Mouse (Mus musculus): ENCODE measurements around the gene Atg14. TPM values are rescaled to one million over a fixed set of nuclear protein-coding genes. Genes with fewer than 3 reads are reported as not detected.
A peak's percentile ranks its signal among the peaks of the same experiment; 100 is the strongest.

Gene Atg14
- total and polyA plus RNA-seq, 3 experiments = 3.2 to 9.4 (median 3.6) TPM

DNA sequence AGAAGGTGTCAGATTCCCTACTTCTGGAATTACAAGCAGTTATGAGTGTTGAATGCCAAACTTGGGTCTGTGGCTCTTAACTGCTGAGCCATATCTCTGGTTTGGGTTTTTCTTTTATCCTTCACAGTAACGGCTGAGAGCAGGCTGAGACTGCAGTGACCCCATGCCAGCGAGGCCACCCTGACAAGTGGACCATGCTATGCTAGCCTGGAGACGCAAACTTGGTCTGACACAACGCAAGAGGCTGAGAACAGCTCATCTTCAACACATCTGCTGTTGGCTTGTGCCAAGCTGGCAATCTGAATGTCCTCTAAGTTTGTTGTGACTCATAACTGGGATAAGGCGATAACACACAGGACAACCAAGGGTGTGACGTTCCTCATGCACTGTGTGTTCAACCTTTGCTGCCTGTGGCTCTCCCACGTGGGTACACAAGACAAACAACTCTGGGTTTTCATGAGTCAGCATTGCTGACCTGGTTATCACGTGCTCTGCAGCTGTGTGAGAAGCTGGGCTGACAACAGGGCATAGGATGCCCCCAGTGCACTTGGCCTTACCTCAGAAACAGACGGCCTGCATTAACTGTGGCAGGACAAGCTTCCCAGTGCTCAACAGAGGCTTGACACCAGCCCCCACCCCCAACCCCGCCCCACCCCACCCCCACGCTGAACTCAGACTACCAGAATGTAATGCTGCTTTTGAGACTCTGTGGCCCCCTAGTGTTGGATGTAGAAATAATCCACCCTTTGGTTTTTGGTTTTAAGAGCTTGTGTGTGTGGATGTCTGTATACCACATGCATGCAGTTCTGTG lies 36.9 kb downstream of the Atg14 start:
- DNase-seq (ENCODE audit: extremely low read depth) = peak; percentile 69
- Histone ChIP-seq H3K79me2 (replicated peaks; ENCODE audit: control insufficient read depth, extremely low read depth, insufficient read depth, poor library complexity, severe bottlenecking) (no peaks in the 10 kb centered on the region), H3K4me3 (replicated peaks in 1 of 3; ENCODE audit: low read depth in 2 of 3, low read length in 2 of 3, poor library complexity in 1 of 3) (no peak overlapping the region), H3K27me3 (replicated peaks) (no peaks in the 10 kb centered on the region), H3K4me2 (ENCODE audit: insufficient read depth, low read depth, poor library complexity, severe bottlenecking) (no peak overlapping the region), H3K36me3 (replicated peaks in 1 of 2; ENCODE audit: control insufficient read depth in 1 of 2, insufficient read depth in 1 of 2, low read length in 1 of 2) (peaks cover 18 to 24% of the 10 kb centered on the region in 2 experiments), H3K27ac (ENCODE audit: insufficient read depth, low read depth) (peak overlapping the region; percentile 11; the same call in 1 of the 2 replicates), H3K9me3 (replicated peaks; ENCODE audit: low read length) (no peaks in the 10 kb centered on the region), H3K9ac (ENCODE audit: insufficient read depth, low read depth) (no peak overlapping the region), H3K4me1 (ENCODE audit: control insufficient read depth in 1 of 2, insufficient read depth in 2 of 2) (peaks cover 4 to 11% of the 10 kb centered on the region in 2 experiments)
- dilution Hi-C loops (cut with MboI; ENCODE audit: extremely low pct_ligation_motif_present, extremely low pct_unique_long_range_greater_than_20kb, low sequenced_read_pairs) (no loop called here), in situ Hi-C loops (cut with MboI; ENCODE audit: low pct_ligation_motif_present, low pct_unique_long_range_greater_than_20kb, low sequenced_read_pairs) (no loop called here)
- no peak for TF ChIP-seq USF2 (conservative IDR thresholded peaks at IDR 0.05; ENCODE audit: low read depth, low read length)
- no peak; the same call in 1 of the 2 replicates for TF ChIP-seq MAX (IDR thresholded peaks at IDR 0.05; ENCODE audit: low read length)
- no peak for TF ChIP-seq TBP (conservative IDR thresholded peaks at IDR 0.05; ENCODE audit: low read depth, low read length)
- TF ChIP-seq MAFK (IDR thresholded peaks at IDR 0.05; ENCODE audit: insufficient replicate concordance, low read length) = peak; percentile 87
- TF ChIP-seq BHLHE40 (IDR thresholded peaks at IDR 0.05; ENCODE audit: low read depth, low read length) = peak; percentile 58
- peak; percentile 64 for TF ChIP-seq CHD2 (IDR thresholded peaks at IDR 0.05; ENCODE audit: low read length)
- TF ChIP-seq JUND (conservative IDR thresholded peaks at IDR 0.05; ENCODE audit: low read depth, low read length) = no peak
- no peak for TF ChIP-seq CHD1 (IDR thresholded peaks at IDR 0.05; ENCODE audit: low read depth, low read length)
- TF ChIP-seq RAD21 (IDR thresholded peaks at IDR 0.05; ENCODE audit: low read depth, low read length) = peak; percentile 46
- no peak for TF ChIP-seq RCOR1 (conservative IDR thresholded peaks at IDR 0.05; ENCODE audit: low read depth, low read length)
- TF ChIP-seq E2F4 (IDR thresholded peaks at IDR 0.05; ENCODE audit: insufficient replicate concordance, low read depth, low read length) = no peak
- TF ChIP-seq ETS1 (conservative IDR thresholded peaks at IDR 0.05; ENCODE audit: low read depth, low read length) = no peak
- TF ChIP-seq MYC (IDR thresholded peaks at IDR 0.05; ENCODE audit: low read depth, low read length) = no peak
- TF ChIP-seq CTCF (conservative IDR thresholded peaks at IDR 0.05 in 1 of 2, IDR thresholded peaks at IDR 0.05 in 1 of 2; ENCODE audit: low read depth in 2 of 2, low read length in 2 of 2) = peak; percentile 34 to 61; a peak in 2 of 4 replicates
- no peak for TF ChIP-seq ELF1 (IDR thresholded peaks at IDR 0.05; ENCODE audit: low read depth, low read length)
- TF ChIP-seq MAZ (IDR thresholded peaks at IDR 0.05; ENCODE audit: low read depth, low read length) = no peak
- TF ChIP-seq POLR2A (IDR thresholded peaks at IDR 0.05; ENCODE audit: low read depth, low read length) = no peak
- no peak for TF ChIP-seq PAX5 (IDR thresholded peaks at IDR 0.05; ENCODE audit: low read length)
- no peak for TF ChIP-seq ZC3H11A (IDR thresholded peaks at IDR 0.05; ENCODE audit: low read depth, low read length)
- TF ChIP-seq IRF4 (IDR thresholded peaks at IDR 0.05; ENCODE audit: low read depth, low read length) = no peak
- no peak for TF ChIP-seq HCFC1 (IDR thresholded peaks at IDR 0.05; ENCODE audit: low read depth, low read length)
- TF ChIP-seq SMC3 (IDR thresholded peaks at IDR 0.05; ENCODE audit: low read depth, low read length) = peak; percentile 18; the same call in 1 of the 2 replicates
- no peak for TF ChIP-seq ZMIZ1 (IDR thresholded peaks at IDR 0.05; ENCODE audit: low read depth, low read length)
- no peak for TF ChIP-seq ZNF384 (IDR thresholded peaks at IDR 0.05; ENCODE audit: low read depth, low read length)
- TF ChIP-seq NRF1 (IDR thresholded peaks at IDR 0.05; ENCODE audit: low read depth, low read length) = no peak
- no peak for TF ChIP-seq KAT2A (IDR thresholded peaks at IDR 0.05; ENCODE audit: insufficient replicate concordance, low read length)
- no peak for TF ChIP-seq MXI1 (IDR thresholded peaks at IDR 0.05; ENCODE audit: low read depth, low read length)
- no peak for TF ChIP-seq UBTF (IDR thresholded peaks at IDR 0.05; ENCODE audit: low read depth, low read length)
- TF ChIP-seq TCF12 (IDR thresholded peaks at IDR 0.05; ENCODE audit: low read depth, low read length) = no peak
- TF ChIP-seq ZKSCAN1 (IDR thresholded peaks at IDR 0.05; ENCODE audit: borderline replicate concordance, low read depth, low read length) = no peak
- TF ChIP-seq SIN3A (IDR thresholded peaks at IDR 0.05; ENCODE audit: low read length) = no peak
- TF ChIP-seq USF1 (IDR thresholded peaks at IDR 0.05; ENCODE audit: low read depth, low read length) = no peak
- TF ChIP-seq GABPA (IDR thresholded peaks at IDR 0.05; ENCODE audit: insufficient replicate concordance, low read depth, low read length) = no peak
- no peak for TF ChIP-seq MEF2A (IDR thresholded peaks at IDR 0.05; ENCODE audit: borderline replicate concordance, low read depth, low read length)
- no peak for TF ChIP-seq NELFE (IDR thresholded peaks at IDR 0.05; ENCODE audit: low read depth, low read length)
- TF ChIP-seq POLR2AphosphoS2 (IDR thresholded peaks at IDR 0.05; ENCODE audit: low read depth, low read length) = no peak
- no peak for TF ChIP-seq JUN (IDR thresholded peaks at IDR 0.05; ENCODE audit: insufficient read depth, low read depth, low read length)
- TF ChIP-seq EP300 (IDR thresholded peaks at IDR 0.05; ENCODE audit: low read length) = no peak
